Mouse (Mus musculus): ENCODE results near the gene Tmeff2. TPM values are rescaled to one million over a fixed set of nuclear protein-coding genes. Genes with fewer than 3 reads are reported as not detected.

Gene Tmeff2
- polyA plus RNA-seq, 1 experiment, result not detected

DNA sequence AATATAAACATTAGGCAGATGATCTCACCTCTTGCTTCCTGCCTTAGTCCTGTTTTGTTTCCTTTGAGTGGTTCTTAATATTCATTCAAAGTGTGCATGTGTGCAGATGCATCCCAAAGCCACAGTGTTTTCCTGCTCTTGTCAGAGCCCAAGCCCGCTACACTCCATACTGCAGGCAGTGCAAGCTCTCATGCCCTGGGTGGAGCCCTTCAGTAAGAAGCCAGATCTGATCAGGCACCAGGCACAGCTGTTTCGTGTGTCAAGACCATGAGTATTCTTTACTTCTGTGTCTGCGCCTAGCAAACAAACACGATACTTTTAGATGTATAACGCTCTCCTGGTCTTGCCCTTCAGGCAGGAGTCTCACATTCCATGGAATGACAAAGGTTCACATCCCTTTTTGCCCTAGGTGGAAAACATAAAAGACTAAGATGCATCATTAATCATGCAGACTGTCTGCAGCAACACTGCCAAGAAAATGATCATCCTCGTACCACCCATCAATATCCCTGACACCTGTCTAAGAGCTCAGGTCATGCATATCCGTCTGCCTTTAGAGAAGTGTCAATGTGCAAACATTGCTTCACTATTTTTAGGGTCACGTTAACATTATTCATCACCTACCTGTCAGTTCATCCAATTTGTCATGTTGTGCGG is 248.2 kb downstream of the Tmeff2 start:
- peak overlapping the region; percentile 56; the same call in 1 of the 2 replicates for H3K27ac ChIP-seq (ENCODE audit: insufficient read depth, low read depth, low read length)
- 62% methylated on average over 9 of the region's 9 CpGs for WGBS
- TF ChIP-seq CTCF (IDR thresholded peaks at IDR 0.05; ENCODE audit: insufficient read depth, low read depth, low read length) (no peak), POLR2A (IDR thresholded peaks at IDR 0.05; ENCODE audit: insufficient read depth, low read depth, low read length) (no peak)

GRCm38 (mm10) chr1:51149488-51149887 is 249.0 kb downstream of the Tmeff2 start:
- peaks cover 2% of the 10 kb centered on the region; the same call in 1 of the 2 replicates for H3K4me1 ChIP-seq (ENCODE audit: control insufficient read depth, insufficient read depth, low read length)
- TF ChIP-seq CTCF (IDR thresholded peaks at IDR 0.05; ENCODE audit: insufficient read depth, low read depth, low read length) (no peak), POLR2A (IDR thresholded peaks at IDR 0.05; ENCODE audit: insufficient read depth, low read depth, low read length) (no peak)
- H3K27ac ChIP-seq (ENCODE audit: insufficient read depth, low read depth, low read length), result no peak overlapping the region
- WGBS, result 69% methylated on average over 4 of the region's 4 CpGs
- H3K4me3 ChIP-seq (ENCODE audit: insufficient read depth, low read depth, low read length), result no peak overlapping the region

More for the DNA sequence above, 248.2 kb downstream of the Tmeff2 start:
- Histone ChIP-seq H3K4me3 (ENCODE audit: insufficient read depth, low read depth, low read length) (no peak overlapping the region), H3K4me1 (ENCODE audit: control insufficient read depth, insufficient read depth, low read length) (peaks cover 2% of the 10 kb centered on the region; the same call in 1 of the 2 replicates)

GRCm38 (mm10) chr1:51149890-51150289 is 249.4 kb downstream of the Tmeff2 start:
- peaks cover 2% of the 10 kb centered on the region; the same call in 1 of the 2 replicates for H3K4me1 ChIP-seq (ENCODE audit: control insufficient read depth, insufficient read depth, low read length)
- 89% methylated on average over 1 of the region's 1 CpGs for WGBS
- no peak overlapping the region for H3K27ac ChIP-seq (ENCODE audit: insufficient read depth, low read depth, low read length)
- H3K4me3 ChIP-seq (ENCODE audit: insufficient read depth, low read depth, low read length), result no peak overlapping the region
- TF ChIP-seq POLR2A (IDR thresholded peaks at IDR 0.05; ENCODE audit: insufficient read depth, low read depth, low read length) (no peak), CTCF (IDR thresholded peaks at IDR 0.05; ENCODE audit: insufficient read depth, low read depth, low read length) (no peak)

GRCm38 (mm10) chr1:51152017-51152416 is 251.6 kb downstream of the Tmeff2 start:
- WGBS, result 56% methylated on average over 2 of the region's 2 CpGs
- TF ChIP-seq CTCF (IDR thresholded peaks at IDR 0.05; ENCODE audit: insufficient read depth, low read depth, low read length) (no peak), POLR2A (IDR thresholded peaks at IDR 0.05; ENCODE audit: insufficient read depth, low read depth, low read length) (no peak)

DNA sequence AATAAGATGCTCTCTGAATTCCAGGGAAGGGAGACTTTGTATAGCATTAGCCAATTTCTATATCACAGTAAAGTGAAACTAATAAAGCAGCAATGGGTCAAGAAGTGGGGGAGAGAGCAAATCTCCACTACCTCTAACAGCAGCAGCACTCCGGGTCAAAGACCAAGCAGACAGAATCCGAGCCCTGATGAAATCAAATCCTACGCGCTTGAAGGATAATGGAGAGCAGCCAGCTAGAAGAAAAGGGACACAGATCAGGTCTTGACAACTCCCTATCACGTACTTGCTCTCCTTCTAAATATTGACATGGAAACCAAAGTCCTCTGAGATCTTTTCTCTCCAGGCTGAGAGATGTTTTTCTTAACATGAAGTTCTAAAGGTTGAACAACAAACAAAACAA is 252.4 kb downstream of the Tmeff2 start:
- 62% methylated on average over 5 of the region's 5 CpGs for WGBS
- Histone ChIP-seq H3K4me1 (ENCODE audit: control insufficient read depth, insufficient read depth, low read length) (peaks cover 2% of the 10 kb centered on the region; the same call in 1 of the 2 replicates), H3K4me3 (ENCODE audit: insufficient read depth, low read depth, low read length) (no peak overlapping the region), H3K27ac (ENCODE audit: insufficient read depth, low read depth, low read length) (no peak overlapping the region)
- no peak for TF ChIP-seq POLR2A (IDR thresholded peaks at IDR 0.05; ENCODE audit: insufficient read depth, low read depth, low read length)
- no peak for TF ChIP-seq CTCF (IDR thresholded peaks at IDR 0.05; ENCODE audit: insufficient read depth, low read depth, low read length)

More at GRCm38 (mm10) chr1:51152017-51152416, 251.6 kb downstream of the Tmeff2 start:
- peaks cover 2% of the 10 kb centered on the region; the same call in 1 of the 2 replicates for H3K4me1 ChIP-seq (ENCODE audit: control insufficient read depth, insufficient read depth, low read length)
- no peak overlapping the region for H3K27ac ChIP-seq (ENCODE audit: insufficient read depth, low read depth, low read length)
- H3K4me3 ChIP-seq (ENCODE audit: insufficient read depth, low read depth, low read length), result no peak overlapping the region

DNA sequence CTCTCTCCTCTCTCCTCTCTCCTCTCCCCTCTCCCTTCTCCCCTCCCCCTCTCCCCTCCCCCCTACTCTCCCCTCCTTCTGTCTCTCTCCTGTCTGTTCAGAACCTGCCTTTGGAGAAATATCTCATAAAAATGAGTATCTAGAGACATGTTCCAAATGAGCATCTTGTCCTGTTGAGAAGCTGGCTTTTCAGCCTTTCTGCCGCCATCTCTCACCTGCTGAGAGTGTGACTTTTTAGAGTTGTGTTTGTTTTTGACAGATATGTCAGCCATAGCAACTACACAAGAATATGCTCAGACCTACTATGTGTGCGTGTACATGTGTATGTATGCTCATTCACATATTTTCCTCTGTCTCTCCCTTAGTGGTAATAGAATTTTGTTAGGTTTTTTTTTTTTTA is 283.8 kb downstream of the Tmeff2 start:
- Histone ChIP-seq H3K4me1 (ENCODE audit: control insufficient read depth, insufficient read depth, low read length) (no peaks in the 10 kb centered on the region), H3K4me3 (ENCODE audit: insufficient read depth, low read depth, low read length) (no peak overlapping the region), H3K27ac (ENCODE audit: insufficient read depth, low read depth, low read length) (no peak overlapping the region)
- TF ChIP-seq POLR2A (IDR thresholded peaks at IDR 0.05; ENCODE audit: insufficient read depth, low read depth, low read length), result no peak
- TF ChIP-seq CTCF (IDR thresholded peaks at IDR 0.05; ENCODE audit: insufficient read depth, low read depth, low read length), result no peak
- 92% methylated on average over 2 of the region's 2 CpGs for WGBS

DNA sequence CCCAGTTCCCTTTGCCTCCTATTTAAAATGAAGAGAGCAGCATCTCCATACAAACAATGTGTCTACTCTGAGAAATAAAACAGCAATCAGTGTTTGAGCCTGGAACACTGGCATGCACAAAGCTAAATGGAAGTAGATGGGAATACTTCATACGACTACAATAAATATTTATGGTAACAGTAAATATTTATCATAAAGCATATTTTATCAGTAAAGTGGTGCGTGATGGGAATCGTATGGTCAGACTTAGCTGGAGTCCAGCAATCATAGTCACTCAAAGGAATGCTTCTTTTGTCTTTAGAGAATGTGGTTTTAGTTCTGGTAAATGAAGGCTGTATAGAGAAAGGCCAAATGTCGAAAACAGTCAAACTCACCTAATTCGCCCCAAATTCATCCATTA is 288.6 kb downstream of the Tmeff2 start:
- Histone ChIP-seq H3K4me1 (ENCODE audit: control insufficient read depth, insufficient read depth, low read length) (no peaks in the 10 kb centered on the region), H3K27ac (ENCODE audit: insufficient read depth, low read depth, low read length) (no peak overlapping the region), H3K4me3 (ENCODE audit: insufficient read depth, low read depth, low read length) (no peak overlapping the region)
- 95% methylated on average over 5 of the region's 5 CpGs for WGBS
- TF ChIP-seq POLR2A (IDR thresholded peaks at IDR 0.05; ENCODE audit: insufficient read depth, low read depth, low read length), result no peak
- no peak for TF ChIP-seq CTCF (IDR thresholded peaks at IDR 0.05; ENCODE audit: insufficient read depth, low read depth, low read length)

DNA sequence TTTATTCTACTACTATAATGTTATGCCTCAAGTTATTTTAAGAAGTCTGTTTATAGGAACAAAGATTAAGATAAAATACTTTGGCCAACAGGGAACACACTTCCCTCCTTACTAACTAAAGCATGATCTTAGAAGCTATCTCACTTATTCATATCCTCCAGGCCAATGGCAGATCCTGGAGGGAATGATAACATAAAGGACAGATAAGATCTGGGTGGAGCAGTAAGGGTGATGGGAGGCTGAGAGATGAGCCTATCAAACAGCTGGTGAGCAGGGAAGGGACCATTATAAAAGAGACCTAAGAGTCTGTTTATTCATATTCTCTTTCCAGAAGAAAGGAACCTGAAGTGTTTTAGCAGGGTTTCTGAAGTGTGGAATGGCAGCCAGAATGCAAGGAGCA is 290.8 kb downstream of the Tmeff2 start:
- Histone ChIP-seq H3K27ac (ENCODE audit: insufficient read depth, low read depth, low read length) (no peak overlapping the region), H3K4me1 (ENCODE audit: control insufficient read depth, insufficient read depth, low read length) (no peaks in the 10 kb centered on the region), H3K4me3 (ENCODE audit: insufficient read depth, low read depth, low read length) (no peak overlapping the region)
- TF ChIP-seq CTCF (IDR thresholded peaks at IDR 0.05; ENCODE audit: insufficient read depth, low read depth, low read length) (no peak), POLR2A (IDR thresholded peaks at IDR 0.05; ENCODE audit: insufficient read depth, low read depth, low read length) (no peak)

DNA sequence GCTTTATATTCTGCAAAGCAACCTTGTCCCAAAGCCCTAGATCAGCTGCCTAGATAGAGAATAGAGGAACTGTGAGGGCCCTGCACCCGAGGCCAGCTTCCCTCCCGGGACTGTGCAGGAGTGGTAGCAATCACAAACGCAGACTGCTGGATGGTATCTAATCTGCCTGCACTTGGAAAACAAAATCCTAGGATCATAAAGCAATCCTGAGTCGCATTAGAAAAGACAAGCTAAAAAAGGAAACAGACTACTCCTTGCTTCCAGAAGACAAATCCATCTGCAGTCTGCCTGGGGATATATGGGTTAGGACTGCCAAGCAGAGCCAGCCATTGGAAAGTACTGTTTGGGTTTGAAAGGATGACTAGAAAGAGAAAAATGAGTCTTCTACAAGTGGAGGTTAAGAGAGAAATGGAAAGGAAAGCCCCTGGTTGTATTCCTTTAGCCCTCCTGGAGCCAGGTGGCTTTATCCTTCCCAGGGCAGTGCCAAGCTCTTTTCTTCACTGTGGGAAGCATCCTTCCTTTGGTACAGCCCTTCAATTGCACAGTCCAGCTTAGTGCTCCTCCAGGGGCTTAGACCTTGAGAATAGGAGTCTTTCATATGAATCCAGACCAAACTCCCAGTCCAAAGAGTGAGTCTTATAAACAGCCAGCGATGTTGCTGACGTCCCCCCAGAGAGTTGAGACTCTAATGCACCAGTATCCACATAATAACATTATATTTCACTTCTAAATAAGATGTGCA is 291.6 kb downstream of the Tmeff2 start:
- Histone ChIP-seq H3K27ac (ENCODE audit: insufficient read depth, low read depth, low read length) (no peak overlapping the region), H3K4me1 (ENCODE audit: control insufficient read depth, insufficient read depth, low read length) (no peaks in the 10 kb centered on the region), H3K4me3 (ENCODE audit: insufficient read depth, low read depth, low read length) (no peak overlapping the region)
- no peak for TF ChIP-seq CTCF (IDR thresholded peaks at IDR 0.05; ENCODE audit: insufficient read depth, low read depth, low read length)
- TF ChIP-seq POLR2A (IDR thresholded peaks at IDR 0.05; ENCODE audit: insufficient read depth, low read depth, low read length), result no peak
- WGBS, result 35% methylated on average over 6 of the region's 6 CpGs

Data from olfactory bulb, adult 2 months (tissue).